Mouse (Mus musculus) adrenal gland (tissue): ENCODE data around the gene Hist1h4d.
"Not testable (repeated sequence)": the region's sequence is repeated elsewhere in the genome, so short reads cannot be mapped to it uniquely, and the experiment has no call there.

Source experiments
- intact Hi-C: fragments of 180-260 bp; cut with DNase I; formaldehyde crosslinking; loops from one replicate; pipeline ENCODE4 v1.15.1; 2025

Hist1h4d gene

GRCm38 (mm10) chr13:23551146-23551834 is 30.1 kb upstream of the Hist1h4d start, which contains the start of gene Hist1h4f:
Gene Hist1h4f, minus strand, starts transcription at chr13:23551648.
- intact Hi-C loops, result not testable (repeated sequence)

GRCm38 (mm10) chr13:23551931-23552914 is 29.2 kb upstream of the Hist1h4d start:
- intact Hi-C loops, result no loop called here

- intact Hi-C loops, result no loop called here
Measured at GRCm38 (mm10) chr13:23552962-23553361, 28.4 kb upstream of the Hist1h4d start, which contains the start of gene Hist1h1d. Gene Hist1h1d, plus strand, starts transcription at chr13:23553262.

- intact Hi-C loops, result no loop called here
Measured at GRCm38 (mm10) chr13:23554393-23554792, 27.0 kb upstream of the Hist1h4d start.

GRCm38 (mm10) chr13:23554925-23555838 is 26.2 kb upstream of the Hist1h4d start:
- intact Hi-C loops, result no loop called here

GRCm38 (mm10) chr13:23555839-23556416 is 25.5 kb upstream of the Hist1h4d start:
- intact Hi-C loops, result no loop called here

- intact Hi-C loops, result no loop called here
Measured at GRCm38 (mm10) chr13:23556906-23557305, 24.5 kb upstream of the Hist1h4d start.

GRCm38 (mm10) chr13:23560699-23561098 is 20.7 kb upstream of the Hist1h4d start:
- intact Hi-C loops, result not testable (repeated sequence)

GRCm38 (mm10) chr13:23561531-23561882 is 19.9 kb upstream of the Hist1h4d start:
- intact Hi-C loops, result not testable (repeated sequence)

GRCm38 (mm10) chr13:23561883-23562659 is 19.3 kb upstream of the Hist1h4d start, which contains the start of gene Hist1h3e:
Gene Hist1h3e, minus strand, starts transcription at chr13:23562369.
- intact Hi-C loops, result not testable (repeated sequence)

GRCm38 (mm10) chr13:23562699-23563462 is 18.5 kb upstream of the Hist1h4d start:
- intact Hi-C loops, result no loop called here

- intact Hi-C loops, result no loop called here
Measured at GRCm38 (mm10) chr13:23564482-23564881, 16.9 kb upstream of the Hist1h4d start.

GRCm38 (mm10) chr13:23570261-23571021 is 11.0 kb upstream of the Hist1h4d start:
- intact Hi-C loops, result not testable (repeated sequence)

GRCm38 (mm10) chr13:23571022-23571503 is 10.3 kb upstream of the Hist1h4d start, which contains the start of the genes Hist1h2ae and Hist1h2bg:
Gene Hist1h2ae, minus strand, starts transcription at chr13:23571220.
Gene Hist1h2bg, plus strand, starts transcription at chr13:23571396.
- intact Hi-C loops, result no loop called here

GRCm38 (mm10) chr13:23571504-23572217 is 9.7 kb upstream of the Hist1h4d start:
- intact Hi-C loops, result not testable (repeated sequence)

- intact Hi-C loops, result no loop called here
Measured at GRCm38 (mm10) chr13:23572218-23573033, 9.0 kb upstream of the Hist1h4d start.
